Mouse (Mus musculus): ENCODE data around the gene Gata2.

DNA sequence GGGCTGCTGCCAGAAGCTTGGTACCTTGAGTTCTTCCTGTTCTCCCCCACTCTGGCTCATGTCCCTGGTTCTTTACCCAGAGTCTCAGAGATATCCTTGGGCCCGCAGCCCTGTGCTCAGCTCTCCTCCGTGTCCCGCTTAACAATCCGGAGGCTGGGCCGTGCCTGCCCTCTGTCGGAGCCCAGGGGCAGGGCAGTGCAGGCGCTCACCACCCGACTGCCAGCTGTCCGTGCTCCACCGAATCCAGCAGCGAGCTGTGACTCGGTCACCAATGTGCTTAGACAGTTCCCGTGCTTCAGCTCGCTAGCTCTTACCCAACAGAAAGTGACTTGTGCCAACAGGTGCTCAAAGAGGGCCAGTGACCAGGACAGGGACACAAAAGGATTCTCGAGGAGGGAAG, 48.9 kb downstream of the Gata2 start:
- TF ChIP-seq CTCF (IDR thresholded peaks at IDR 0.05; ENCODE audit: low read depth, low read length), result peak; percentile 22; the same call in 1 of the 2 replicates
- TF ChIP-seq POLR2A (IDR thresholded peaks at IDR 0.05; ENCODE audit: borderline replicate concordance, low read depth, low read length), result no peak
